In the genomic region with DNA sequence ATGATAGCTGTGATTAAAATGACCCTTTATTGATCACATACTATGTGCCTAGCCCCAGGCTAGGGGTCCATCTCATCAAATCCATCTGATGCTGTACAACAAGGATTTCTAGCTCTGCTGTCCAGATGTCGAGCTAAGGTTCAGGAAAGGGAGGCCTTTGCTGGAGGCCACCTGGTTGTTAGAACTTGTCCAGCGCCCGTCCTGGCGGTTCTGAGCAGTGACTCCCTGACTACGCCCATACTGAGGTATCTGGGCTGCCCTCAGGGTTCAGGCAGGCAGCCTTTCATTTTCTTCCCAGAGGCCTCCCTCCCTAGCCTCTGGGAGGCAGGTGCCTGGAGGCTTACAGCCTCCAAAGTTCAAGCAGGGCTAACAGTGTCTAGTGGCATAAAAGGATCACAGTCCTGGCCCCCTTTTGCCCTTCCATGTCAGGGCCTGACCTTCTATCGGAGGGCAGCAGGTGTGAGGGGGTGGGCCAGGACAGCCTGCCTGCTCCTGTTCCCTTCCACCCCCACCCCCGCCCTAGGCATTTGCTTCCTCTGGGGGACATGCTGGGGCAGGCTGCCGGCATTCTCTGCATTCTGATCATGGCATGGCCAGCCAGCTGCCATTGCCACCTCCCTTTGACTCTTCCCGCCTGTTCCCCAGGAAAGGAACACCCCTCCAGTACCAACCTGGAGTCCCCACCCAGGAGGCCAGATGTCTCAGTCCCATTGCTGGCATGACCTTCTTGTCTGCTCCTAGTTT, we compare ENCODE assay signal across 9 mouse cellular contexts. TPM values are rescaled to one million over a fixed set of nuclear protein-coding genes. Genes with fewer than 3 reads are reported as not detected.
DNase-seq lines count a peak whose midpoint lies in the region; ATAC-seq and TF ChIP-seq lines count a peak whose summit lies in the region.
"Had no signal": no experiment of that assay in that cellular context is flagged by ENCODE, and none has a peak within 500 bp of the region (broad histone marks: within the 10 kb centered on the region; RNA-seq: fewer than 3 reads in every experiment).

No protein-coding gene starts in this region.

- no peak overlapping the region for H3K4me3 ChIP-seq in layer of hippocampus, adult 2 months
- H3K4me3 ChIP-seq in embryonic facial prominence, embryonic 14.5 days (ENCODE audit: low read depth, low read length): no peak overlapping the region
- H3K4me3 ChIP-seq in intestine, embryonic 15.5 days (replicated peaks): no peak overlapping the region
- no peak overlapping the region for H3K4me3 ChIP-seq in neural tube, embryonic 13.5 days

- no peak for DNase-seq in layer of hippocampus, adult 2 months (ENCODE audit: low spot score in 2 of 2)
- no peak for DNase-seq in layer of hippocampus, adult 9-11 months
- peak; percentile 54 for DNase-seq in embryonic facial prominence, embryonic 14.5 days (ENCODE audit: low spot score)
- DNase-seq in layer of hippocampus, adult 9-10 months (ENCODE audit: low spot score): no peak
- DNase-seq in embryo, embryonic 11 days: no peak
- DNase-seq in kidney, postnatal 14 days: no peak

- no peak for ATAC-seq in embryonic facial prominence, embryonic 14.5 days (ENCODE audit: low read depth)
- ATAC-seq in intestine, embryonic 15.5 days: no peak
- ATAC-seq in neural tube, embryonic 13.5 days (ENCODE audit: low read depth): no peak

- TF ChIP-seq CTCF in layer of hippocampus, adult 2 months (conservative IDR thresholded peaks at IDR 0.05): no peak

- peak overlapping the region; percentile 41 for H3K9ac ChIP-seq in embryonic facial prominence, embryonic 14.5 days (ENCODE audit: low read depth, low read length)
- H3K9ac ChIP-seq in intestine, embryonic 15.5 days: peak overlapping the region; percentile 15; the same call in 1 of the 2 replicates
- peak overlapping the region; percentile 53 for H3K9ac ChIP-seq in neural tube, embryonic 13.5 days

- H3K27me3 ChIP-seq in embryonic facial prominence, embryonic 14.5 days (replicated peaks; ENCODE audit: control insufficient read depth, insufficient read depth, low read length): no peaks in the 10 kb centered on the region
- no peaks in the 10 kb centered on the region for H3K27me3 ChIP-seq in intestine, embryonic 15.5 days (replicated peaks)
- H3K27me3 ChIP-seq in neural tube, embryonic 13.5 days: no peaks in the 10 kb centered on the region

- peaks cover 48% of the 10 kb centered on the region for H3K36me3 ChIP-seq in embryonic facial prominence, embryonic 14.5 days (ENCODE audit: control insufficient read depth, insufficient read depth, low read length)
- H3K36me3 ChIP-seq in intestine, embryonic 15.5 days: peaks cover 22% of the 10 kb centered on the region
- H3K36me3 ChIP-seq in neural tube, embryonic 13.5 days: peaks cover 38% of the 10 kb centered on the region

- no peaks in the 10 kb centered on the region for H3K9me3 ChIP-seq in embryonic facial prominence, embryonic 14.5 days (ENCODE audit: control insufficient read depth, low read length)
- no peaks in the 10 kb centered on the region for H3K9me3 ChIP-seq in intestine, embryonic 15.5 days
- no peaks in the 10 kb centered on the region for H3K9me3 ChIP-seq in neural tube, embryonic 13.5 days

- peaks cover 39% of the 10 kb centered on the region for H3K4me1 ChIP-seq in embryonic facial prominence, embryonic 14.5 days (ENCODE audit: control insufficient read depth, insufficient read depth, low read length)
- peaks cover 51% of the 10 kb centered on the region for H3K4me1 ChIP-seq in intestine, embryonic 15.5 days (replicated peaks)
- peaks cover 73% of the 10 kb centered on the region for H3K4me1 ChIP-seq in neural tube, embryonic 13.5 days (replicated peaks)

- 45% methylated on average over 8 of the region's 9 CpGs for WGBS in embryonic facial prominence, embryonic 14.5 days
- 52% methylated on average over 9 of the region's 9 CpGs for WGBS in intestine, embryonic 15.5 days
- WGBS in neural tube, embryonic 13.5 days: 58% methylated on average over 9 of the region's 9 CpGs

- peak overlapping the region; percentile 99 for H3K27ac ChIP-seq in layer of hippocampus, adult 2 months
- H3K27ac ChIP-seq in embryonic facial prominence, embryonic 14.5 days (replicated peaks; ENCODE audit: low read depth, low read length): peak overlapping the region; percentile 67
- H3K27ac ChIP-seq in intestine, embryonic 15.5 days: no peak overlapping the region
- H3K27ac ChIP-seq in neural tube, embryonic 13.5 days (replicated peaks): no peak overlapping the region; the same call in 1 of the 2 replicates

- 0 out of 2 replicates have a peak overlapping the region, but pooled peaks have one; percentile 12 for H3K4me2 ChIP-seq in embryonic facial prominence, embryonic 14.5 days (ENCODE audit: low read depth, low read length)
- H3K4me2 ChIP-seq in intestine, embryonic 15.5 days (replicated peaks): no peak overlapping the region
- peak overlapping the region; percentile 11; the same call in 1 of the 2 replicates for H3K4me2 ChIP-seq in neural tube, embryonic 13.5 days

RNA-seq across cellular contexts. Expression of gene Cic, which starts 8.2 kb away (rescaled TPM):
- 100 to 1,000 TPM; 218 to 225 TPM for total RNA-seq in layer of hippocampus, adult 2 months (2021)
- 48.8 and 49.0 TPM in 2 replicates for polyA plus RNA-seq in embryonic facial prominence, embryonic 14.5 days (2014; fragmentation: Nextera tagmentation; extraction: Ambion mirVana)
- 26.1 and 26.6 TPM in 2 replicates for polyA plus RNA-seq in intestine, embryonic 15.5 days (2015; fragmentation: Nextera tagmentation; extraction: Ambion mirVana)
- polyA plus RNA-seq in neural tube, embryonic 13.5 days (2015; fragmentation: Nextera tagmentation; extraction: Ambion mirVana): 40.2 and 43.4 TPM in 2 replicates

RNA-seq across cellular contexts. Expression of gene Pafah1b3, which starts 22.1 kb away (rescaled TPM):
- total RNA-seq in layer of hippocampus, adult 2 months (2021): 10 to 100 TPM; 16.9 to 21.0 TPM
- polyA plus RNA-seq in embryonic facial prominence, embryonic 14.5 days (2014; fragmentation: Nextera tagmentation; extraction: Ambion mirVana): 173 and 200 TPM in 2 replicates
- polyA plus RNA-seq in intestine, embryonic 15.5 days (2015; fragmentation: Nextera tagmentation; extraction: Ambion mirVana): 173 TPM in 2 replicates
- polyA plus RNA-seq in neural tube, embryonic 13.5 days (2015; fragmentation: Nextera tagmentation; extraction: Ambion mirVana): 525 and 535 TPM in 2 replicates

RNA-seq across cellular contexts. Expression of gene Erf, which starts 25.2 kb away (rescaled TPM):
- 10 to 100 TPM; 40.3 to 45.1 TPM for total RNA-seq in layer of hippocampus, adult 2 months (2021)
- 23.3 and 26.0 TPM in 2 replicates for polyA plus RNA-seq in embryonic facial prominence, embryonic 14.5 days (2014; fragmentation: Nextera tagmentation; extraction: Ambion mirVana)
- 14.8 TPM in 2 replicates for polyA plus RNA-seq in intestine, embryonic 15.5 days (2015; fragmentation: Nextera tagmentation; extraction: Ambion mirVana)
- 4.9 and 8.0 TPM in 2 replicates for polyA plus RNA-seq in neural tube, embryonic 13.5 days (2015; fragmentation: Nextera tagmentation; extraction: Ambion mirVana)

RNA-seq across cellular contexts. Expression of gene Prr19, which starts 25.5 kb away (rescaled TPM):
- not detected for total RNA-seq in layer of hippocampus, adult 2 months (2021)
- 0.77 and 1.3 TPM in 2 replicates for polyA plus RNA-seq in embryonic facial prominence, embryonic 14.5 days (2014; fragmentation: Nextera tagmentation; extraction: Ambion mirVana)
- 0.41 and 0.71 TPM in 2 replicates for polyA plus RNA-seq in intestine, embryonic 15.5 days (2015; fragmentation: Nextera tagmentation; extraction: Ambion mirVana)
- polyA plus RNA-seq in neural tube, embryonic 13.5 days (2015; fragmentation: Nextera tagmentation; extraction: Ambion mirVana): 2.1 and 2.9 TPM in 2 replicates

RNA-seq across cellular contexts. Expression of gene Tmem145, which starts 30.2 kb away (rescaled TPM):
- 10 to 100 TPM; 27.4 to 27.8 TPM for total RNA-seq in layer of hippocampus, adult 2 months (2021)
- polyA plus RNA-seq in embryonic facial prominence, embryonic 14.5 days (2014; fragmentation: Nextera tagmentation; extraction: Ambion mirVana): 1.7 and 2.0 TPM in 2 replicates
- 1.2 and 1.3 TPM in 2 replicates for polyA plus RNA-seq in intestine, embryonic 15.5 days (2015; fragmentation: Nextera tagmentation; extraction: Ambion mirVana)
- polyA plus RNA-seq in neural tube, embryonic 13.5 days (2015; fragmentation: Nextera tagmentation; extraction: Ambion mirVana): 51.7 and 52.2 TPM in 2 replicates
- polyA plus RNA-seq: gonadal fat pad, adult 2 months had no signal

Comparison
In these comparisons a context has a peak if more than half of its experiments do, and no peak if none do; other contexts are left out.
1. H3K27ac ChIP-seq: peak in layer of hippocampus, adult 2 months (single experiment) and embryonic facial prominence, embryonic 14.5 days (single experiment); none in intestine, embryonic 15.5 days (single experiment) and neural tube, embryonic 13.5 days (single experiment).
2. Peak in every context shown above with its lines, with median percentiles within 50 percentile points of each other: H3K9ac ChIP-seq.